Mouse (Mus musculus) testis, adult 2 months (tissue): ENCODE results near the gene Raet1e. TPM values are rescaled to one million over a fixed set of nuclear protein-coding genes. Genes with fewer than 3 reads are reported as not detected.
"Not testable (repeated sequence)": the region's sequence is repeated elsewhere in the genome, so short reads cannot be mapped to it uniquely, and the experiment has no call there.

ENCODE experiments used
- H3K27ac ChIP-seq: fragments of 200-500 bp; 2 replicates; pipeline ENCODE4 v1.5.1; 2012; ENCODE audit warnings: low read depth, low read length; ENCODE audit not compliant: control insufficient read depth, insufficient read depth
- H3K27me3 ChIP-seq: fragments of 200-500 bp; 2 replicates; pipeline ENCODE4 v1.6.1; 2012; ENCODE audit warnings: mild to moderate bottlenecking, low read length, moderate library complexity; ENCODE audit not compliant: control insufficient read depth, insufficient read depth
- H3K36me3 ChIP-seq: fragments of 200-500 bp; 2 replicates; pipeline ENCODE4 v1.6.1; 2012; ENCODE audit warnings: mild to moderate bottlenecking, low read length; ENCODE audit not compliant: control insufficient read depth, insufficient read depth
- H3K4me1 ChIP-seq: fragments of 200-500 bp; 2 replicates; pipeline ENCODE4 v1.6.1; 2012; ENCODE audit warnings: low read length; ENCODE audit not compliant: control insufficient read depth, insufficient read depth
- H3K4me3 ChIP-seq: fragments of 200-500 bp; 2 replicates; pipeline ENCODE4 v1.5.1; 2012; ENCODE audit warnings: low read depth, mild to moderate bottlenecking, low read length, moderate library complexity, mixed read lengths; ENCODE audit not compliant: control insufficient read depth
- CTCF ChIP-seq: fragments of 200-500 bp; IDR thresholded peaks from 2 replicates; pipeline ENCODE4 v1.5.1; 2012; ENCODE audit warnings: low read depth, mild to moderate bottlenecking, inconsistent platforms, low read length, moderate library complexity; ENCODE audit not compliant: control insufficient read depth, insufficient read depth, insufficient replicate concordance
- polyA plus RNA-seq: library from polyadenylated mRNA; depleted of rRNA; stranded (reverse); fragments of >200 nt; gene quantifications from 2 replicates; pipeline ENCODE4 v1.2.3, GENCODE M21; 2012

Raet1e gene
- polyA plus RNA-seq, 1 experiment = 0.12 TPM

DNA sequence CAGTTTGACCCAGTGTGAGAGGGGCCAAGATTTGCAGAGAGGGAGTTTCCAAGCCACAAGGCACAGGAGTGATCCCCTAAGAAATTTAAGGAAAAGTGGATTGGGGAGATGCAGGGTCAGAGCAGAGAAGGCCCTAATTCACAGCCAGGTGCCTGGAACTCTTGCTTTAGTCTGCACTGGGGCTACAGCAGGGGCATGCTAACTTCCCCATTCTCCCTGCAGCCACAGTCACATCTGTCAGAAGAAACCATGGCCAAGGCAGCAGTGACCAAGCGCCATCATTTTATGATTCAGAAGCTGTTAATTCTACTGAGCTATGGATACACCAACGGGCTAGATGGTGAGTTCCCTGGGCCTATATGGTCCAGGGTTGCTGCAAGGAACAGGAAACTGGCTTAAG, 204.1 kb downstream of the Raet1e start:
- H3K36me3 ChIP-seq, H3K4me3 ChIP-seq, H3K27me3 ChIP-seq: not testable (repeated sequence)

DNA sequence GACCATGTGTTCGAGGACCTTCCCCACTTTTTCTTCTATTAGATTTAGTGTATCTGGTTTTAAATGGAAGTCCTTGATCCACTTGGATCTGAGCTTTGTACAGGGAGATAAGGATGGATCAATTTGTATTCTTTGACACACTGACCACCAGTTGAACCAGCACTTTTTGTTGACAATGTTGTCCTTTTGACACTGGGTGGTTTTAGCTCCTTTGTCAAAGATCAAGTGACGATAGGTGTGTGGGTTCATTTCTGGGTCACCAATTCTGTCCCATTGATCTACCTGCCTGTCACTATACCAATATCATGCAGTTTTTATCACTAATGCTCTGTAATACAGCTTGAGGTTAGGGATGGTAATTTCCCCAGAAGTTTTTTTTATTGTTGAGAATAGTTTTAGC, 206.5 kb downstream of the Raet1e start:
- not testable (repeated sequence) for H3K27ac ChIP-seq, H3K4me3 ChIP-seq, H3K27me3 ChIP-seq, H3K4me1 ChIP-seq, H3K36me3 ChIP-seq

More for the DNA sequence above, 204.1 kb downstream of the Raet1e start:
- H3K27ac ChIP-seq, H3K4me1 ChIP-seq: not testable (repeated sequence)

DNA sequence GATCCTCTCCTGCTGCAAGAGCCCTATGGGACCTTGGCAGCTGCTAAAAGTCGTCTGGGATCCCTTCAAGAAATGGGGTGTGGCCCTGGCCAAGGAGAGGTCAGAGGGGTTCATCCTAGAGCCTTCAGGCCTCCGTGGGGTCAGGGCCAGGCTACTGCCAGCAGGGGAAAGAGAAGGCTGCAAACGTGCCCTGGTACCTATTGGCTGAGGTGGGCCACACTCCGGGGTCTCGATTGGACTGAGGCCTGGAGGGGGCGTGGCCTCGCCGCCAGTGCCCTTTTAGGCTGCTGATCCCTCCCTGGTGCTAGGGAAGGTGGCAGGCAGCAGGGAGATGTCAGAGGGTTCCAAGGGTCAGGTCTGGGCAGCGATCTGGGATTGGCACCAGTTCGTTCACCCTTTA, 222.9 kb downstream of the Raet1e start:
- not testable (repeated sequence) for H3K27ac ChIP-seq, H3K4me3 ChIP-seq

DNA sequence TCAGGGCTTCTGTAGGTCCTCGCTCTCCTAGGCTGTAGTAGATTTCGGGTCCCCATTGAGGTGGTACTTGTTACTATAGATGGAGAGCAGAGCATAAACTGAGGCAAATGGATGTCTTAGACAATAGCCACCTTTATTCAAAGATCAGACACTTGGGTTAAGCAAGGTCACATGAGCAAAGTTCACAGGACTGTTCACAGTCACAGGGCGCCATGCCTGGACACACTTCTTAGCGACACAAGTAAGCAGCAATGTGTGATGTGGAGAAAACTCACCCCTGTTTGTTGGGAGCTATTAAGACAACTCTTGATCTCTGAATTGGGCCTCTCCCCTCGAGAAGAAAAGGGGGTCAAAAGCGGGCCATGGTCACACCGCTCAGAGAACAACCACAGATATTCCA, 231.8 kb downstream of the Raet1e start:
- H3K36me3 ChIP-seq, H3K27ac ChIP-seq, H3K27me3 ChIP-seq, H3K4me3 ChIP-seq, H3K4me1 ChIP-seq: not testable (repeated sequence)

More for the DNA sequence above, 222.9 kb downstream of the Raet1e start:
- not testable (repeated sequence) for H3K36me3 ChIP-seq, H3K4me1 ChIP-seq, H3K27me3 ChIP-seq

DNA sequence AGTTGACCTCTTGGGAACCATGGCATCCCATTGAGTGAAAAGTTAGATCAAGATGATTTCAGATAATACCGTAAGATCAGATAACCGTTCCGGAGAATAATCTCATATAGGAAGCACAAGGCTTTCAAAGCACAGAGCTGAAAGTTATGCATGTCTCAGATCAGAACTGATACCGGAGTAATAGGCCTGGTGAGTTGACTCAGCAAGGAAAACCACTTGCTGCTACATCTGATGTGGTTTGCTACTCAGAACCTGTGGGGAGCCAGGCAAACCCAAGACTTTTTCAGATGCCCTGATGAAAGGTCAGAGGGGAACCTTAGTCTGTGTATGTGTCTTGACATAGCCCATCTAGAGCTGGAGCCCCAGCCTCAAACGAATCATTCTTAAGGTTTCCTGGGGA, 233.2 kb downstream of the Raet1e start:
- not testable (repeated sequence) for H3K4me3 ChIP-seq, H3K27ac ChIP-seq, H3K4me1 ChIP-seq, H3K27me3 ChIP-seq, H3K36me3 ChIP-seq

DNA sequence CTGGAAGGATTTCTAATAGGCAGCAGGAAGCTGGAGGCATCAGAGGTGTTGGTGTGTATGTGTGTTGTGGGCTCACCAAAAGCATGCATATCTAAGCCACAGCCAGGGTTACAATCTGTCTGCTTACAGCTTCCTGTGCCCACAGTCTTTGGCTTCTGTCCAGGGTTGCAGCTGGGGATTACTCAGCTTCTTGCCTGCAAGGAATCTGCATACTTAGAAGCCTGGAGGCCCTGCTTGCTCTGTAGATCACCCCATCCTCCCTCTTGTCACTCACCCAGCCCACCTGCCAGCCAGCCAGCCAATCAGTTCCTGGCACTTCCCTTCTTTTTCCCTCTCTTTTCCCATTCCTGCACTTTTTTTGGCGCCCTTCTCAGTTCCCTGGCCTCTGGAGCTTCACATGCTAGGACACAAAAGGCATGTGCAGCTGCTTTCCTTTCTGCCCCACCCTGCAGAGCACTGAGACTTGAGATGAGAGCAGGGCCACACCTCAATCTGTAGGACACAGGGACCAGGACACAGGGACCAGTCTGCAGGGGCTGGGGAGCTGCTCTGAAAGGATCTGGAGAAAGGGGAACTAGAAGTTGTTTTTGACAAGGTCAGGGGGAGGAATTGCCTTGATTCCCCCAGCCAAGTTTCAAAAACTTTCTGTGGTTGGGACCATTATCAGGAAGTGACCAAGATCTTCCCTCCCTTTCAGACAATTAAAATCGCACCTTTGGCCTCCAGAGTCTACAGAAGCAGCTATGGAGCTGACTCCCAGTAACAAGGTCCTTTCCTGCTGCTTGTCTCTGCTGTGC, 234.9 kb downstream of the Raet1e start:
- not testable (repeated sequence) for H3K27ac ChIP-seq, H3K4me3 ChIP-seq, H3K27me3 ChIP-seq, H3K36me3 ChIP-seq, H3K4me1 ChIP-seq

DNA sequence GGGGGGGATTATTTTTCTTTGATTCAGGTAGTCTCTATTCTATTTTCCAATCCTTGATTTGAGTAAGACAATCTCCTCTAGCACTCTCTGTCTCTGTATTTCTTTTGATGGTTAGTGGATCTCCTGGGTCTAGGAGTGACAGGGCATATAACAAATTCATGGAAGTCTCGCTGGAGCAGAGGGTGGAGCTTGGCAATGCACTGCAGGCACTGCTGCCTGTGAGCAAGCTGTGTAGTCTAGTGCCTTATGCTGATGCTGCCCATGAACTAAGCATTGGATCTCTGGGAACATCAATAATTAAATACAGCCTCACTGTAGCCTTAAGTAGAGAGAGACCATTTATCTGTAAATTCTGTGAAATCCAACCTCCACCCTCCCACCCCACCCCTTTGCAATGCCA, 238.3 kb downstream of the Raet1e start:
- H3K27ac ChIP-seq, H3K4me3 ChIP-seq, H3K36me3 ChIP-seq, H3K27me3 ChIP-seq, H3K4me1 ChIP-seq: not testable (repeated sequence)

DNA sequence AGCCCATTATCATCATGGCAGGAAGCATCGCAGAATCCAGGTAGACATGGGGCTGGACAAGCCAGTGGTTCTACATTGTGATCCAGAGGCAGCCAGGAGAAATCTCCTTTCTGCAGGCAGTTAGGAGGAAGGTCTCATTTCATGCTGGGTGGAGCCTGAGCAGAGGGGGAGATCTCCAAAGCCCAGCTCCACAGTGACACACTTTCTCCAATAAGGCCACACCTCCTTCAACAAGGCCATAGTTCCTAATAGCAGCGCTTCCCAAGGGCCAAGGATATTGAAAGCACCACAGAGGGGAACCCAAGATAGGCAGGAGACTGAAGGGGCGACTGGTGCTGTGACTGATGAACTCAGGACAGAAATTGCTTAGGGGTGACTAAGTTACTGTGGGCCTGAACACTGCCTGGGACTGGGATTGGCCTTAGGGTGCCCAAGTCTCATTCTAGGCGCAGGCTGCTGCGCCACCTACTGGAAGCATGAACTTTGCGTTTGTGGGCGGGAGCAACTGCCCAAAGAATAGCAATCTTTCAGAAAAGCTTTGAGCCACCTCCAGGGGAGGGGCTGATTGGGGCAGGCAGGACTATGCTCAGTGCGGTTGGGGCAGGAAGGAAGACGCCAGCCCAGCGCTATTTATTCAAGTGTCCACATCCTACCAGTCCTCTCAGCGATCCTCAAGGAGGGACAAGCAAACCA, 244.0 kb downstream of the Raet1e start:
- H3K27ac ChIP-seq, H3K27me3 ChIP-seq, H3K4me3 ChIP-seq, H3K4me1 ChIP-seq, H3K36me3 ChIP-seq: not testable (repeated sequence)
- TF ChIP-seq CTCF = peak; percentile 57; the same call in 1 of the 2 replicates

DNA sequence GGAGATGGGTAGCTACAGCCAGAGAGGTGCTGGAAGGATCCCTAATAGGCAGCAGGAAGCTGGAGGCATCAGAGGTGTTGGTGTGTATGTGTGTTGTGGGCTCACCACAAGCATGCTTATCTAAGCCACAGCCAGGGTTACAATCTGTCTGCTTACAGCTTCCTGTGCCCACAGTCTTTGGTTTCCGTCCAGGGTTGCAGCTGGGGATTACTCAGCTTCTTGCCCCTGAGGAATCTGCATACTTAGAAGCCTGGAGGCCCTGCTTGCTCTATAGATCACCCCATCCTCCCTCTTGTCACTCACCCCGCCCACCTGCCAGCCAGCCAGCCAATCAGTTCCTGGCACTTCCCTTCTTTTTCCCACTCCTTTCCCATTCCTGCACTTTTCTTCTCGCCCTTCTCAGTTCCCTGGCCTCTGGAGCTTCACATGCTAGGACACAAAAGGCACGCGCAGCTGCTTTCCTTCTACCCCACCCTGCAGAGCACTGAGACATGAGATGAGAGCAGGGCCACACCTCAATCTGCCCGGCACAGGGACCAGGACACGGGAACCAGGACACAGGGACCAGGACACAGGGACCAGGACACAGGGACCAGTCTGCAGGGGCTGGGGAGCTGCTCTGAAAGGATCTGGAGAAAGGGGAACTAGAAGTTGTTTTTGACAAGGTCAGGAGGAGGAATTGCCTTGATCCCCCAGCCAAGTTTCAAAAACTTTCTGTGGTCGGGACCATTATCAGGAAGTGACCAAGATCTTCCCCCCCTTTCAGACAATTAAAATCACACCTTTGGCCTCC, 255.5 kb downstream of the Raet1e start:
- H3K27ac ChIP-seq, H3K4me1 ChIP-seq, H3K36me3 ChIP-seq: not testable (repeated sequence)

More for the DNA sequence above, 255.5 kb downstream of the Raet1e start:
- not testable (repeated sequence) for H3K4me3 ChIP-seq, H3K27me3 ChIP-seq
